Mouse (Mus musculus) heart, postnatal 0 days (tissue): ENCODE measurements at regions not wholly inside any gene's neighbourhood (a gene's known extent, or its start where the extent isn't known, plus 50 kb on each side); places are given as distances from the start of the nearest gene placed in this dataset.

ENCODE experiments used
- CTCF ChIP-seq: IDR thresholded peaks from 2 replicates; pipeline ENCODE4 v1.5.1; 2016; ENCODE audit warnings: antibody characterized with exemption, control low read depth, low read depth
- EP300 ChIP-seq: IDR thresholded peaks from 2 replicates; pipeline ENCODE4 v1.6.1; 2016; ENCODE audit warnings: antibody characterized with exemption, low read depth

DNA sequence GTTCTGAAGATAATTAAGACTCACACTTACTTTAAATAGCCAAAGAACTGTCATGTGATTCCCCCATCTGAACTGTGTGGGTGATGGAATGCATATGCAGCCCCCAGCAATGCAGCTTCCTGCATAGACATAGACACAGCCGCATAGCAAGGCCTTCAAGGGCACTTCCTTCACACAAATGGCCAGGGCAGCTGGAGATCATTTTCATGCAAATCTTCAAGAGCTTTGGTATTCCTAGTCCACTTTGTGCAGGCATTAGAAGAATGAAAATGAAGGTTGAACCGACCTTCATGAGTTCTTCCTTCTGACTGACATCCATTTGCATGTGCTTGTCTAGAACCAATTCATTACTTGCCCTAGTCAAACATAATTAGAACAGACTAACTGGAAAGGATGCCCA, 195.3 kb downstream of the Tgfb2 start:
- TF ChIP-seq CTCF (no peak), EP300 (no peak)
